Mouse (Mus musculus) embryonic facial prominence, embryonic 10.5 days (tissue): ENCODE data around the gene Pik3ap1. TPM values are rescaled to one million over a fixed set of nuclear protein-coding genes. Genes with fewer than 3 reads are reported as not detected.
"Not testable (repeated sequence)": the region's sequence is repeated elsewhere in the genome, so short reads cannot be mapped to it uniquely, and the experiment has no call there.

ENCODE experiments used
- DNase-seq: peaks from one replicate; pipeline ENCODE4 v3.0.0-alpha.2; 2017; ENCODE audit warnings: low spot score
- H3K27ac ChIP-seq: fragments of 300-500 bp; sonication (generic); replicated peaks from 2 replicates; pipeline ENCODE4 v1.5.1; 2016; ENCODE audit warnings: mild to moderate bottlenecking
- H3K27me3 ChIP-seq: fragments of 300-500 bp; sonication (generic); replicated peaks from 2 replicates; pipeline ENCODE4 v1.6.1; 2016; ENCODE audit warnings: low read depth, mild to moderate bottlenecking; ENCODE audit not compliant: poor library complexity, severe bottlenecking
- H3K36me3 ChIP-seq: fragments of 300-500 bp; sonication (generic); replicated peaks from 2 replicates; pipeline ENCODE4 v1.6.1; 2016; ENCODE audit warnings: mild to moderate bottlenecking, moderate library complexity
- H3K4me1 ChIP-seq: fragments of 300-500 bp; sonication (generic); 2 replicates; pipeline ENCODE4 v1.6.1; 2016
- H3K4me3 ChIP-seq: fragments of 300-500 bp; sonication (generic); 2 replicates; pipeline ENCODE4 v1.5.1; 2016; ENCODE audit warnings: mild to moderate bottlenecking, moderate library complexity
- H3K9me3 ChIP-seq: fragments of 300-500 bp; sonication (generic); 2 replicates; pipeline ENCODE4 v1.6.1; 2016; ENCODE audit warnings: mild to moderate bottlenecking
- WGBS: fragments of 180-500 bp; shearing (Covaris S2); methylation state at CpG from one replicate; pipeline ENCODE4 v1.1.7; 2016; 5-methylcytosine and 5-hydroxymethylcytosine counted together
- polyA plus RNA-seq: library from polyadenylated mRNA; unstranded; fragments of >200 nt; fragmentation: Nextera tagmentation; extraction: Ambion mirVana; gene quantifications from 2 replicates; pipeline ENCODE4 v1.2.1, GENCODE M21; 2016

The Pik3ap1 gene
- polyA plus RNA-seq, 1 experiment from 2014 or later = 3.0 TPM

GRCm38 (mm10) chr19:41317315-41318095 lies 67.4 kb downstream of the Pik3ap1 start:
- no peaks in the 10 kb centered on the region for H3K36me3 ChIP-seq
- H3K27me3 ChIP-seq = peaks cover 10% of the 10 kb centered on the region
- peak; percentile 56 for DNase-seq
- no peaks in the 10 kb centered on the region for H3K9me3 ChIP-seq
- H3K27ac ChIP-seq = no peak overlapping the region
- H3K4me1 ChIP-seq = 0 out of 2 replicates have a peak, but pooled peaks cover 5% of the 10 kb centered on the region
- 0 out of 2 replicates have a peak overlapping the region, but pooled peaks have one; percentile 6 for H3K4me3 ChIP-seq
- 34% methylated on average over 11 of the region's 11 CpGs for WGBS

DNA sequence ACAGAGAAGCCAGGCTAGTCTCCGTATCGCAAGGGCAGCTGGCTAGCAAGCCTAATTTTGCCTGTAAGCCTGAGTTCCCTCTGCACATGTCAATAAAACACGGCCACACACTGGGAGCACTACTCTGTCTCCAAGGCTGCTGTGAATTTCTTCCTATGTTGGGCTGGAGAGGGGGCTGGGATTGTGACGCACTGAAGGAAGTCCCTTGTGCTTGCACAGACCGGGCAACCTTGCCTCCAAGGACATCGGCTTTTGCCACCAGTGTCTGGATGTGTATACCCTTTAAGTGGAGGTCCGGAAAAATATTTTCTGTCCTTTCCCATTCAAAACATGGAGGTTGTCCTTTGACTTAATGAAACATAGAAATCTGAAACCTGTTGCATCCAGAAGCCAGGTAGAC lies 70.2 kb downstream of the Pik3ap1 start:
- DNase-seq = no peak
- H3K4me3 ChIP-seq = no peak overlapping the region
- H3K27ac ChIP-seq = no peak overlapping the region
- peaks cover 10% of the 10 kb centered on the region for H3K27me3 ChIP-seq
- peaks cover 16% of the 10 kb centered on the region for H3K4me1 ChIP-seq
- no peaks in the 10 kb centered on the region for H3K36me3 ChIP-seq
- 87% methylated on average over 7 of the region's 7 CpGs for WGBS
- no peaks in the 10 kb centered on the region for H3K9me3 ChIP-seq

DNA sequence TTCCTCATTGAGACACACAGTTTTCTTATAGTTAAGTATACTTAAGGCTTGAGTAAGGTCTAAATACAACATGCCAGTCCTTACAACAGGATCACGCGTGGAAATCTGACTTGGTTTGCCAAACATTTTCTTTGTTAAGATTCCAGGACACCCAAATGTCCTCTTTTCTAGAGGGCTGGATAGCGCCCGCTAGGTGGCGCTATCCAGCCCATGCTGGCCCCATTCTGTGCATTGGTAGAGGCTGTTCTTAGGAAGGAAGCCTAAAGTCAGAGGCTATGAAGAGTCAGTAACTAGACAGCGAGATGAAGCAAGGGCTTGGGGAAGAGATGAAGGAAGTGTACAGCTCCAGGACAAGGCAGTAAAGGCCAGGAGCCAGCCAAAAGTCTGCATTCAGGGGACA lies 71.2 kb downstream of the Pik3ap1 start:
- Histone ChIP-seq H3K4me3 (no peak overlapping the region), H3K4me1 (peaks cover 12% of the 10 kb centered on the region), H3K36me3 (no peaks in the 10 kb centered on the region), H3K27me3 (peaks cover 10% of the 10 kb centered on the region), H3K27ac (no peak overlapping the region), H3K9me3 (no peaks in the 10 kb centered on the region)
- WGBS = 18% methylated on average over 6 of the region's 6 CpGs
- DNase-seq = peak; percentile 28

GRCm38 (mm10) chr19:41312587-41312986 lies 72.3 kb downstream of the Pik3ap1 start:
- not testable (repeated sequence) for H3K27ac ChIP-seq, H3K9me3 ChIP-seq, DNase-seq, H3K27me3 ChIP-seq, H3K4me3 ChIP-seq, H3K36me3 ChIP-seq
- WGBS = 86% methylated on average over 8 of the region's 8 CpGs
- H3K4me1 ChIP-seq = peaks cover 10% of the 10 kb centered on the region

DNA sequence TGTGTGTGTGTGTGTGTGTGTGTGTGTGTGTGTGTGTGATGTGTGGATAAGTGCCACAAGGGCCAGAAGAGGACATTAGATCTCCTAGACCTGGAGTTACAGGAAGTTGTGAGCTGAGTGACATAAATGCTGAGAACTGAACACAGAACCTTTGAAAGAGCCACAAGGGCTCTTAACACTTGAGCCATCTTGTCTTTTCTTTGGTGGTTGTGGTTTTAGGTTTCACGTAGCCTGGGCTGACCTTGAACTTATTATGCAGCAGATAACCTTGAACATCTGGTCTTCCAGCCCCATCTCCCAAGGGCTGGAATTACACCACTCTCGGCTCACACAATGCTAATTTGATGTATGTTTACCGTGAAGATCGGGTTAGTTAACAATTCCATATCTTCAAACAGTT lies 72.9 kb downstream of the Pik3ap1 start:
- H3K27ac ChIP-seq = no peak overlapping the region
- WGBS = 66% methylated on average over 4 of the region's 4 CpGs
- H3K36me3 ChIP-seq = no peaks in the 10 kb centered on the region
- peaks cover 10% of the 10 kb centered on the region for H3K4me1 ChIP-seq
- H3K4me3 ChIP-seq = no peak overlapping the region
- no peaks in the 10 kb centered on the region for H3K9me3 ChIP-seq
- peaks cover 7% of the 10 kb centered on the region for H3K27me3 ChIP-seq
- no peak for DNase-seq

DNA sequence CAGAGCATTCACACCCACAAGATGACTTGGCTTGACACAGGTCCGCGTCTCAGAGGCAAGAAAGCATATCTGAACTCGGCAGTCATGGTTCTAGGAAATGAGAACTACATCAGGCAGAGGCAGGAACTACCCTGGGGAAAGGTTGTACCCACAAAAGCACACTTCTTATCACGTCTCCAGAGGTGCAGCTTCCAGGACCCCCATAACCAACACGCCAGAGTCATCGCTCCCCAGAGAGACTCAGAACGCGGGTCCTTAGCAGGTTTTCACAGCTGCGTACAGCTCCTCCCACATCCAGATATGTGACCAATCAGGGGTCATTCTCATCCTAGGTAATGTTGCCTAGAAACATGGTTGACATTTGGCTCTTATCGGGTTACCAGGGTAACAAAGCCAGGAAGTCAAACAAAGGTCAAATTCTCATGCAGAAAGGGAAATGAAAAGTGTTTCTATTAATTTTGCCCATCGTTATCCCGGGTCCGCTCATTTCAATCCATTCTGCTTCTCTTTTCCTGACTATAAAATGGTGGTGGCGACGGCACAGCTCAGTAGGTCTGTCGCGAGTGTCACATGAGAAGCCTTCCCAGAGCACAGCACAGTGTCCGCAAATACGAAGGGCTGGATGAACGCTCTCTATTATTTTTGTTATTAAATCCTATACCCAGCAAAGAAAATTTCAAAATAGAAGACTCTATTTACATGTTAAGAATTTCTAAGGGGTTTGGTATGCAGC lies 73.8 kb downstream of the Pik3ap1 start:
- H3K4me3 ChIP-seq = peak overlapping the region; percentile 49
- H3K9me3 ChIP-seq = no peaks in the 10 kb centered on the region
- H3K27ac ChIP-seq = no peak overlapping the region
- WGBS = 28% methylated on average over 20 of the region's 20 CpGs
- no peaks in the 10 kb centered on the region; the same call in 1 of the 2 replicates for H3K27me3 ChIP-seq
- peak; percentile 45 for DNase-seq
- no peaks in the 10 kb centered on the region for H3K36me3 ChIP-seq
- H3K4me1 ChIP-seq = peaks cover 10% of the 10 kb centered on the region

GRCm38 (mm10) chr19:41303933-41304332 lies 81.0 kb downstream of the Pik3ap1 start:
- no peak for DNase-seq
- H3K9me3 ChIP-seq = no peaks in the 10 kb centered on the region
- WGBS = 62% methylated on average over 3 of the region's 3 CpGs

GRCm38 (mm10) chr19:41303433-41303832 lies 81.5 kb downstream of the Pik3ap1 start:
- DNase-seq = no peak
- Histone ChIP-seq H3K36me3 (no peaks in the 10 kb centered on the region), H3K4me3 (no peak overlapping the region), H3K4me1 (peaks cover 28% of the 10 kb centered on the region), H3K27me3 (no peaks in the 10 kb centered on the region), H3K9me3 (no peaks in the 10 kb centered on the region), H3K27ac (peak overlapping the region; percentile 66)
- WGBS = 49% methylated on average over 6 of the region's 6 CpGs

More at GRCm38 (mm10) chr19:41303933-41304332, 81.0 kb downstream of the Pik3ap1 start:
- peak overlapping the region; percentile 66 for H3K27ac ChIP-seq
- no peaks in the 10 kb centered on the region for H3K36me3 ChIP-seq
- peaks cover 28% of the 10 kb centered on the region for H3K4me1 ChIP-seq
- H3K4me3 ChIP-seq = no peak overlapping the region
- no peaks in the 10 kb centered on the region for H3K27me3 ChIP-seq

- H3K36me3 ChIP-seq = no peaks in the 10 kb centered on the region
- H3K4me3 ChIP-seq = no peak overlapping the region
- no peaks in the 10 kb centered on the region for H3K27me3 ChIP-seq
- DNase-seq = no peak
- peaks cover 28% of the 10 kb centered on the region for H3K4me1 ChIP-seq
- 66% methylated on average over 6 of the region's 6 CpGs for WGBS
- no peak overlapping the region for H3K27ac ChIP-seq
- H3K9me3 ChIP-seq = no peaks in the 10 kb centered on the region
These were observed 83.0 kb downstream of the Pik3ap1 start for GRCm38 (mm10) chr19:41301856-41302255.

DNA sequence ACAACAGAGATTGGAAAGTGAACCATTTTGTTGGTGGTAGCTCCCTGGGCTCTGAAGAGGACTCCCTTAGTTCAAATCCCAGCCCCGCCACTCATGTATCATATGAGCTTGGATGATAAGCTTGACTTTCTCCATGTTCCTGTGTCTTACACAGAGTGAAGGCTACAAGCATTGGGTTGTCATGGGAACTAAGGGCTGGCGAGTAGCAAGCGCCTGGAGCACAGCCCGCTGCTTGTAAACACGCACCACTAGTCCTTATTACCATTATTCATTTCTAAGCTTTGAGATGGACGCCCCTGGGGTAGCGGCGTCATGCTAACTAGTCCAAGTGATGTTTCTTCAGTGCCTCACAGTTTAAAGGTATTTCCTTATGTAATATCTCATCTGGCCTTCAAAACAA lies 85.5 kb downstream of the Pik3ap1 start:
- Histone ChIP-seq H3K27ac (no peak overlapping the region), H3K36me3 (no peaks in the 10 kb centered on the region), H3K4me1 (peaks cover 25% of the 10 kb centered on the region), H3K27me3 (peaks cover 4% of the 10 kb centered on the region; the same call in 1 of the 2 replicates), H3K4me3 (no peak overlapping the region), H3K9me3 (no peaks in the 10 kb centered on the region)
- 90% methylated on average over 8 of the region's 8 CpGs for WGBS
- DNase-seq = no peak

DNA sequence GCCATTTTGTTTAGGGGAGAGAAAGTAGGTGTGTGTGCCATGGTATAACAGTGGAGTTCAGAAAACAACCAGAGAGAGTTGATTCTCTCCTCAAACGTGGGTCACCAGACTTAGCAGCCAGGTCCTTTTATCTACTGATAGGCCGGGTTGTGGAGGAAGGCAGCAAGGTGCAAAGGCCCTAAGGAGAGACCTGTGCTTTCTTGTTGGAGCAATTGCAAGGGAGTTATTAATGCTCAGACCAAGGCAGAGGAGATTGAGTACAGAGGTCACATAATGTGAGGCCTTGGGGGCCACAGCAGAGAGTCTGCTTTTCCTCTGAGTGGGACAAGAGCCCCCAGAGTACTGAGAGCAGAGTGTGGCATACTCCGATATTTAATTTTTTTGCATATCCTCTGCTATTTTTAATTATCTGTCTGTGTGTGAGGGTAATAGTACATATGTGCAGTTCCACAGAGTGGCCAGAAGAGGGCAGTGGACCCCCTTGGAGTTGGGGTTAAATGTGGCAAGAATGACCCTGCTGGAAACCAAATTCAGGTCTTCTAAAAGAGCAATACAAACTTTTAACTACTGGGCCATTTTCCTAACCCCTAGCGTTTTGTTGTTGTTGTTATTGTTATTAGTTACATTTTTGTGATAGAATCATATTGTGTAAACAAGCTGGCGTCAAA lies 93.8 kb downstream of the Pik3ap1 start:
- H3K36me3 ChIP-seq = no peaks in the 10 kb centered on the region
- DNase-seq = no peak

DNA sequence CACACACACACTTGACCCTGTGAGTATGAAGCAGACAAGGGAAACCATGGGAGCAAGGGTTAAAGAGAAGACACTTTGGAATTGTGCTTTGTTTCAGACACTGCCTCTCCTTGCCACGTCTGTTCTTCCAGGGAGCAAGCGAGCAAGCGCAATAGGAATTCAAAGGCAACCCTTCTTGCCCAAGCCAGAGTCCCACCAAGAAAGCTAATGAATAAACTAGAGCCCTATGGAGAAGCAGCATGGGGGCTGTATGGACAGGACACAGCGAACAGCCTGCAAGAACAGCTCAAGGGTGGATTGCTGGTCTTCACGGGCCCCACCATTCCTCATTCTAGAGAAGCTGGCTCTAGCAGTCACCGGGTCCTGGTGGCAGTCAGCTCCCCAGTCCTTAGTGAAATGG lies 96.3 kb downstream of the Pik3ap1 start:
- no peak for DNase-seq
- H3K27me3 ChIP-seq = peaks cover 12% of the 10 kb centered on the region; the same call in 1 of the 2 replicates
- 76% methylated on average over 6 of the region's 6 CpGs for WGBS
- no peaks in the 10 kb centered on the region for H3K36me3 ChIP-seq
- H3K27ac ChIP-seq = no peak overlapping the region
- H3K4me3 ChIP-seq = no peak overlapping the region
- H3K4me1 ChIP-seq = peaks cover 20% of the 10 kb centered on the region
- no peaks in the 10 kb centered on the region for H3K9me3 ChIP-seq

More for the DNA sequence above, 93.8 kb downstream of the Pik3ap1 start:
- peaks cover 11% of the 10 kb centered on the region; the same call in 1 of the 2 replicates for H3K4me1 ChIP-seq
- 60% methylated on average over 5 of the region's 5 CpGs for WGBS
- no peak overlapping the region for H3K27ac ChIP-seq
- H3K4me3 ChIP-seq = no peak overlapping the region
- H3K27me3 ChIP-seq = peaks cover 13% of the 10 kb centered on the region; the same call in 1 of the 2 replicates
- no peaks in the 10 kb centered on the region for H3K9me3 ChIP-seq
